Mouse (Mus musculus) heart, embryonic 15.5 days (tissue): ENCODE measurements around the gene 1810010H24Rik. TPM values are rescaled to one million over a fixed set of nuclear protein-coding genes. Genes with fewer than 3 reads are reported as not detected.

Experiments
- ATAC-seq: fragments of 200-750 bp; cut with Nextera tagmentation; replicated peaks from 2 replicates; pipeline ENCODE4 v1.8.0; 2017; ENCODE audit warnings: low read depth, moderate TSS enrichment; ENCODE audit not compliant: insufficient number of reproducible peaks, insufficient read depth, low FRiP score
- H3K27ac ChIP-seq: fragments of 300-500 bp; sonication (generic); 2 replicates; pipeline ENCODE4 v1.5.1; 2015; ENCODE audit warnings: mild to moderate bottlenecking, inconsistent platforms
- H3K27me3 ChIP-seq: fragments of 300-500 bp; sonication (generic); 2 replicates; pipeline ENCODE4 v1.6.1; 2015; ENCODE audit warnings: inconsistent platforms
- H3K36me3 ChIP-seq: fragments of 300-500 bp; sonication (generic); 2 replicates; pipeline ENCODE4 v1.6.1; 2015; ENCODE audit warnings: mild to moderate bottlenecking, inconsistent platforms
- H3K4me1 ChIP-seq: fragments of 300-500 bp; sonication (generic); replicated peaks from 2 replicates; pipeline ENCODE4 v1.6.1; 2015; ENCODE audit warnings: inconsistent platforms
- H3K4me2 ChIP-seq: fragments of 300-500 bp; sonication (generic); 2 replicates; pipeline ENCODE4 v1.6.1; 2015; ENCODE audit warnings: inconsistent platforms, mild to moderate bottlenecking, moderate library complexity
- H3K4me3 ChIP-seq: fragments of 300-500 bp; sonication (generic); 2 replicates; pipeline ENCODE4 v1.5.1; 2015; ENCODE audit warnings: mild to moderate bottlenecking, inconsistent platforms
- H3K9ac ChIP-seq: fragments of 300-500 bp; sonication (generic); 2 replicates; pipeline ENCODE4 v1.6.1; 2015; ENCODE audit warnings: mild to moderate bottlenecking, inconsistent platforms
- H3K9me3 ChIP-seq: fragments of 300-500 bp; sonication (generic); replicated peaks from 2 replicates; pipeline ENCODE4 v1.6.1; 2016; ENCODE audit warnings: inconsistent platforms
- WGBS: fragments of 180-500 bp; shearing (Covaris S2); methylation state at CpG from one replicate; pipeline ENCODE4 v1.1.7; 2015; ENCODE audit warnings: mixed read lengths; 5-methylcytosine and 5-hydroxymethylcytosine counted together
- polyA plus RNA-seq: library from polyadenylated mRNA; unstranded; fragments of >200 nt; fragmentation: Nextera tagmentation; extraction: Ambion mirVana; gene quantifications from 2 replicates; pipeline ENCODE4 v1.2.1, GENCODE M21; 2015

Gene 1810010H24Rik
- polyA plus RNA-seq, 1 experiment from 2014 or later: 3.1 TPM

GRCm38 (mm10) chr11:106999151-106999948 is 26.1 kb upstream of the 1810010H24Rik start, which contains the start of gene Kpna2:
Gene Kpna2, minus strand, starts transcription at chr11:106999541.
- Histone ChIP-seq H3K36me3 (peaks cover 29% of the 10 kb centered on the region), H3K27me3 (no peaks in the 10 kb centered on the region), H3K4me2 (peak within 1 kb of the TSS; percentile 76), H3K9me3 (no peaks in the 10 kb centered on the region), H3K9ac (peak within 1 kb of the TSS; percentile 82), H3K27ac (peak within 1 kb of the TSS; percentile 90), H3K4me1 (peaks cover 22% of the 10 kb centered on the region), H3K4me3 (peak within 1 kb of the TSS; percentile 82)
- peak; percentile 91 for ATAC-seq
- under 1% methylated on average over 58 of the region's 62 CpGs for WGBS

- 82% methylated on average over 9 of the region's 9 CpGs for WGBS
- Histone ChIP-seq H3K4me1 (peaks cover 16% of the 10 kb centered on the region), H3K9ac (peak overlapping the region; percentile 60), H3K27me3 (no peaks in the 10 kb centered on the region), H3K27ac (peak overlapping the region; percentile 85), H3K9me3 (no peaks in the 10 kb centered on the region), H3K36me3 (peaks cover 22% of the 10 kb centered on the region), H3K4me2 (peak overlapping the region; percentile 76), H3K4me3 (peak overlapping the region; percentile 82)
- ATAC-seq: no peak
Measured at GRCm38 (mm10) chr11:106999949-107000513, 25.4 kb upstream of the 1810010H24Rik start.

GRCm38 (mm10) chr11:107001760-107002675 is 23.5 kb upstream of the 1810010H24Rik start:
- no peaks in the 10 kb centered on the region for H3K27me3 ChIP-seq
- H3K36me3 ChIP-seq: 0 out of 2 replicates have a peak, but pooled peaks cover 3% of the 10 kb centered on the region
- no peak overlapping the region for H3K27ac ChIP-seq
- no peak overlapping the region for H3K4me3 ChIP-seq
- H3K9ac ChIP-seq: no peak overlapping the region
- no peak for ATAC-seq
- H3K4me2 ChIP-seq: no peak overlapping the region
- H3K9me3 ChIP-seq: no peaks in the 10 kb centered on the region
- WGBS: 53% methylated on average over 8 of the region's 8 CpGs
- peaks cover 8% of the 10 kb centered on the region for H3K4me1 ChIP-seq

GRCm38 (mm10) chr11:107005538-107005937 is 19.9 kb upstream of the 1810010H24Rik start:
- ATAC-seq: no peak
- no peaks in the 10 kb centered on the region for H3K36me3 ChIP-seq
- WGBS: 76% methylated on average over 1 of the region's 1 CpGs
- H3K4me2 ChIP-seq: no peak overlapping the region
- no peak overlapping the region for H3K27ac ChIP-seq
- H3K9me3 ChIP-seq: no peaks in the 10 kb centered on the region
- H3K27me3 ChIP-seq: peaks cover 6% of the 10 kb centered on the region; the same call in 1 of the 2 replicates
- H3K9ac ChIP-seq: no peak overlapping the region
- no peak overlapping the region for H3K4me3 ChIP-seq
- H3K4me1 ChIP-seq: no peaks in the 10 kb centered on the region

GRCm38 (mm10) chr11:107010447-107010846 is 15.0 kb upstream of the 1810010H24Rik start:
- Histone ChIP-seq H3K27me3 (peaks cover 6% of the 10 kb centered on the region; the same call in 1 of the 2 replicates), H3K9ac (no peak overlapping the region), H3K9me3 (no peaks in the 10 kb centered on the region), H3K27ac (no peak overlapping the region), H3K4me1 (peaks cover 15% of the 10 kb centered on the region), H3K4me3 (no peak overlapping the region), H3K4me2 (no peak overlapping the region), H3K36me3 (no peaks in the 10 kb centered on the region)
- no peak for ATAC-seq
- WGBS: 93% methylated on average over 3 of the region's 3 CpGs

GRCm38 (mm10) chr11:107011171-107011570 is 14.3 kb upstream of the 1810010H24Rik start:
- no peaks in the 10 kb centered on the region for H3K36me3 ChIP-seq
- no peak for ATAC-seq
- H3K9ac ChIP-seq: no peak overlapping the region
- H3K9me3 ChIP-seq: no peaks in the 10 kb centered on the region
- H3K27ac ChIP-seq: no peak overlapping the region
- WGBS: 72% methylated on average over 7 of the region's 7 CpGs
- H3K4me3 ChIP-seq: no peak overlapping the region
- H3K4me1 ChIP-seq: peaks cover 15% of the 10 kb centered on the region
- no peak overlapping the region for H3K4me2 ChIP-seq
- H3K27me3 ChIP-seq: peaks cover 6% of the 10 kb centered on the region; the same call in 1 of the 2 replicates

GRCm38 (mm10) chr11:107011669-107012323 is 13.7 kb upstream of the 1810010H24Rik start:
- Histone ChIP-seq H3K9ac (peak overlapping the region; percentile 61), H3K9me3 (no peaks in the 10 kb centered on the region), H3K36me3 (no peaks in the 10 kb centered on the region), H3K27ac (peak overlapping the region; percentile 94), H3K4me3 (peak overlapping the region; percentile 53), H3K27me3 (peaks cover 6% of the 10 kb centered on the region; the same call in 1 of the 2 replicates), H3K4me1 (peaks cover 15% of the 10 kb centered on the region), H3K4me2 (peak overlapping the region; percentile 60)
- WGBS: 31% methylated on average over 18 of the region's 18 CpGs
- ATAC-seq: no peak

GRCm38 (mm10) chr11:107012324-107013017 is 13.0 kb upstream of the 1810010H24Rik start:
- ATAC-seq: peak; percentile 90
- H3K27ac ChIP-seq: peak overlapping the region; percentile 94
- WGBS: under 1% methylated on average over 37 of the region's 37 CpGs

DNA sequence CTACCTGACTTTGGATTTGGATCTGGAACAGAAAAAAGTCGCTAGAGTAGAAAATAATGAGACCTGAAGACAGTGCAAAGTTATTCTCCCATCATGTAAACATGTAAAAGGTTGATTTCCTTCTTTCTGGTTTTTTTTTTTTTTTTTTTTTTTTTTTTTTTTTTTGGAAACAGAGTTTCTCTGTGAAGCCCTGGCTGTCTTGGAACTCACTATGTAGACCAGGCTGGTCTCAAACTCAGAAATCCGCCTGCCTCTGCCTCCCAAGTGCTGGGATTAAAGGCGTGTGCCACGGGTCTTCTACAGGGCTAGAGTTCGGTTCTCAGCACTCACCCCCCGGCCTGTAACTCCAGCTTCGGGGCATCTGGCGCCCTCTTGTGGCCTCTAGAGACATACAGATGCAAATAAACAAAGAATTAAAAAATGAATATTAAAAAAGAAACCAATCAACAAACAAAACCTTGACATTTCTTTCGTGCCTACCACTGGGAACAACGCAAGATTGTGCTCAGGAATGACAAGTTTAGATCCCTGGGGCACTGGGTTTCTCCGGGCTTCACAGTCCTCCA is 11.4 kb upstream of the 1810010H24Rik start:
- Histone ChIP-seq H3K4me3 (no peak overlapping the region), H3K36me3 (no peaks in the 10 kb centered on the region), H3K4me2 (peak overlapping the region; percentile 46), H3K9me3 (no peaks in the 10 kb centered on the region), H3K27ac (no peak overlapping the region), H3K9ac (no peak overlapping the region), H3K4me1 (peaks cover 15% of the 10 kb centered on the region), H3K27me3 (peaks cover 2% of the 10 kb centered on the region; the same call in 1 of the 2 replicates)
- ATAC-seq: no peak
- WGBS: 80% methylated on average over 11 of the region's 11 CpGs

More at GRCm38 (mm10) chr11:107012324-107013017, 13.0 kb upstream of the 1810010H24Rik start:
- Histone ChIP-seq H3K27me3 (peaks cover 6% of the 10 kb centered on the region; the same call in 1 of the 2 replicates), H3K4me1 (peaks cover 15% of the 10 kb centered on the region), H3K4me3 (peak overlapping the region; percentile 53), H3K9me3 (no peaks in the 10 kb centered on the region), H3K4me2 (peak overlapping the region; percentile 60), H3K36me3 (no peaks in the 10 kb centered on the region), H3K9ac (peak overlapping the region; percentile 61)
